Mouse (Mus musculus) C2C12 (cell line): ENCODE results near the gene Hsf2bp.

Experiments used
- CTCF ChIP-seq: IDR thresholded peaks from one replicate; pipeline ENCODE4 v1.5.1; 2011; ENCODE audit not compliant: control insufficient read depth, insufficient read depth, insufficient read length
- MYOD1 ChIP-seq: IDR thresholded peaks from one replicate; pipeline ENCODE4 v1.6.1; 2011; ENCODE audit warnings: low read depth; ENCODE audit not compliant: control insufficient read depth, insufficient read length
- MYOG ChIP-seq: IDR thresholded peaks from one replicate; pipeline ENCODE4 v1.6.1; 2011; ENCODE audit not compliant: control insufficient read depth, insufficient read length; ENCODE audit errors: extremely low read depth
- USF1 ChIP-seq: IDR thresholded peaks from one replicate; pipeline ENCODE4 v1.6.1; 2011; ENCODE audit warnings: low read depth, mild to moderate bottlenecking, control low read depth, moderate library complexity

DNA sequence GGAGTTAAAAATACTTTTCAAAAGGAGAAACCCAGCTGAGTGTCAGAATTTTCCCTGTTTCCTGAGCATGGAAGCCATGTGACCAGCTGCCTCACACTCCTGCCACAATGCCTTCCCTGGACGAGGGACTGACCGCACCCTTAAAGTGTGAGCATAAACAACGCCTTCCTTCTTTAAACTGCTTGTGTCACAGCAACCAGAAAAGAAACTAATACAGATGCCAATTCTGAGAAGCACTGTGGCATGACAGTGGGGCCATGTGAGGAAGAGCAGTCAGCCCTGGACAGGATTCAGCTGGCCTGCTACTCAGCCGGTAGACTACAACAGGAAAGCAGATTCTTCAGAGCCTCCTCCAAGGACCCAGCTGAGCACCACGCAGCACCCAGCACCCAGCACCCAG lies 29.3 kb downstream of the Hsf2bp start:
- no peak for TF ChIP-seq CTCF
- TF ChIP-seq USF1 = no peak
- no peak for TF ChIP-seq MYOD1
- TF ChIP-seq MYOG = no peak
